Mouse (Mus musculus) spleen, postnatal 10 days (tissue): Measurements from ENCODE around the gene Nxph3.

Source experiments
- DNase-seq, 2 experiments: peaks; one replicate each; pipeline ENCODE4 v3.0.0; 2021 to 2022; ENCODE audit warnings: low spot score in 2 of 2

Gene Nxph3

DNA sequence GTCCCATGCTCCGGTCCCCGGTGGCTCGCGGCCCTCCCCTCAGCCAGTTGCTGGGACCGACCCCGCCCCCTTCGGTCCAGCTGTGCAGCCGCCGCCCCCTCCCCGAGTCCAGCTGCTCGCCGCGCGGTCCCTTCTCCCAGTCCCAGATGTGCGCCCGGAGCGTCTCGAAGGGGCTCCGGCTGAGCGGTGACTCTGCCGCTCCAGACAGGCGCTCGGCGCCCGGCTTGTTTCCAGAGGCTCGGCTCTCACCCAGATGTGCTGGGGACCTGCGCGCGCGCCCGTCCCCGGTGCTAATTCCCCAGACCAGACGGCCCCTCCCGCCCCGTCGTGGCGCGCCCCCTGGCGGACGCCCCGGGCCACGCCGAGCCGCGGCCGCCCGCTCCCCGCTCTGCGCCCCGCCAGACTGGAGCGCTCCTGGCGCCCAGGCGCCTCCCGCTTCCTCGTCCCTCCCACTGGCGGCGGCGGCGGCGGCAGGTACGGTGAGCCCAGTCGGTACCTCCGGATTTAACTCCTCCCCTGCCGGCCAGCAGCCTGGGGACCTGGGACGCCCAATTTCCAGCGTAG, at the start of gene Nxph3:
Gene Nxph3 (minus strand): TSS at position 273 of the 564 bp plus-strand sequence.
- peak; percentile 51 to 62 for DNase-seq

DNA sequence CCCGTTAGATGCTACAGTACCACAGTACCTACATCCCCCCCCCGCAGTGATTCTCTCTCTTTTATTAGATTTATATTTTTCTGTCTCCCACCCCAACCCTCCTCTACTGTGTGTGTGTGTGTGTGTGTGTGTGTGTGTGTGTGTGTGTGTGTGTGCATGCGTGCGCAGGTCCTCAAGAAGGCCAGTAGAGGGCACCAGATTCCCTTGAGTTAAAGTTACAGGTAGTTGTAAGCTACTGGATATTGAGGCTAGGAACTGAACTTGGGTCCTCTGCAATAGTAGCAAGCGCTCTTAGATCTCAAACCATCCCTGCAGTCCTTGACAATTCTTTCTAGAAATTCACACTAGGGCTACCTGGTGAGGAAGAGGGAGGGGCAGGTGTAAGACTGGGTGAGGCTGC, 49.5 kb upstream of the Nxph3 start:
- DNase-seq: no peak

DNA sequence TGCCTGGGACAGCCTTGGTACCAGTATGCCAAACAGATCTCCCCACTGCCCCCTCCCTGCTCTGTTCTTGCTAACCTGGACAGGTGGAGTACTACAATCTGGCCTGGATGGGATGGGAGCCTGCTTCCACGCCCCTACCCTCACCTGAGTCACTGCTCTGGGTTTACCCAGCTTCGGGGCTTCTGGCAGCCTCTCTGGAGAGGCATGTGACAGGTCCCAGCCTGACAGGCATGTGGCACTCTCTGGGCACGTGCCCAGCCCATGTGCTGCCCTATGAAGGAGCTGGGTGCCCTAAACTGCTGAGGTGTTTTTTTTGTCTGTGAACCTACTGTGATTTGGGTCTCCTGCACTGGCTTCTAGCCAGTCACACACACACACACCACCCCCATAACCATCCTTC, 46.4 kb upstream of the Nxph3 start:
- no peak for DNase-seq

- DNase-seq: no peak
Observed at GRCm38 (mm10) chr11:95559761-95560160, 45.4 kb upstream of the Nxph3 start.

DNA sequence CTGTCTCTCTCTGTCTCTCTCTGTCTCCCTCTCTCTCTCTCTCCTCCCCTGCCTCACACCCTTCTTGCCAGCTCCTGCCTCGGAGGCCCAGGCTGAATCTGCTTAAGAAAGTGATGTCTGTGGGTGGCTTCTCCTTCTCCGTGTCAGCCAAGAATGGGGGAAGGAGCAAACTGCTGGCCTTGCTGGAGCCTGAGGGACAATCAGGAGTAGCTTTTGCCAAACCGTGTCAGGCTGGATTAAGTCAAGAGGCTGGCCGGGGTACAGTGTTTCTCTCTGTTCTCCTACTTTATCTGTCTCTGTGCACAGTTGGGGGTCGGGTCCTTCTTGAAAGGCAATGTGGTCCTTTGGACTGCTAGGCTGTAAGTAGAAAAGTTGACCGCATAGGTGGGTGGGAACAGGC, 43.3 kb upstream of the Nxph3 start:
- DNase-seq: no peak

DNA sequence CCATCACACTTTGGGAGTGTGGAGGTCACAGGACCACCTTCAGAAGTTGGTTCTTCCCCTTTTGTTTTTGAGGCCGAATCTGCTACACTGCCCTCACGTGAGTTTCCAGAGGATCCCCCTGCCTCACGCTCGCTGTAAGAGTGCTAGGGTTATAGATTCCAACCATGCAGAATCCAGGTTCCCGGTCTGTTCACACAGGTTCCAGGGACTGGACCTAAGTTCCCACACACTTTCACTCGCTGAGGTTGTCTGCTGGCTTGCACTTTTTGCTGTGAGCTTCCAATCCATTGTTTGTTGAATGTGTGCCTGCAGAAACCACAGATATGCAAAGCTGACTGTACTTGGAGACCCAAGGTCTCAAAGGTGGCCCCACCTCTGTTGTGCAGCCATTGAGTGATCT, 42.7 kb upstream of the Nxph3 start:
- DNase-seq: no peak

DNA sequence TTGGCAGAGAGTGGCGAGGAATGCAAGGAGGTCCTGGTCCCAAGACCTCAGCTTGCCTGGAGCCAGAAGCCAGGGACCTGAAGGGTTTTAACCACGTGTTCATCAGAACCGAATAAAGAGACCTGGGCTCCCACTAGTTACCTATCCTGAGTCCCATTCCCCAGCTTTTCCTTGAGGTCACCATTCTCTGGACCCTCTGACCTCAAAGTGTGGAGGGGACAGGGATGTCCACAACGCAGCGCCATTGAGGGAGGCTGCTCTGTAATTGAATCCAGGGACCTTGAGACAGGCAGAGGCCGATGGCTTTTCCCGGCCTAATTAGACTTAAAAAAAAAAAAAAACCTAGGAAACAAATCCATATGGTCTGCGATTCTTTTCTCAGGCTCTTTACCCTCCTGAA, 40.9 kb upstream of the Nxph3 start:
- DNase-seq: no peak

DNA sequence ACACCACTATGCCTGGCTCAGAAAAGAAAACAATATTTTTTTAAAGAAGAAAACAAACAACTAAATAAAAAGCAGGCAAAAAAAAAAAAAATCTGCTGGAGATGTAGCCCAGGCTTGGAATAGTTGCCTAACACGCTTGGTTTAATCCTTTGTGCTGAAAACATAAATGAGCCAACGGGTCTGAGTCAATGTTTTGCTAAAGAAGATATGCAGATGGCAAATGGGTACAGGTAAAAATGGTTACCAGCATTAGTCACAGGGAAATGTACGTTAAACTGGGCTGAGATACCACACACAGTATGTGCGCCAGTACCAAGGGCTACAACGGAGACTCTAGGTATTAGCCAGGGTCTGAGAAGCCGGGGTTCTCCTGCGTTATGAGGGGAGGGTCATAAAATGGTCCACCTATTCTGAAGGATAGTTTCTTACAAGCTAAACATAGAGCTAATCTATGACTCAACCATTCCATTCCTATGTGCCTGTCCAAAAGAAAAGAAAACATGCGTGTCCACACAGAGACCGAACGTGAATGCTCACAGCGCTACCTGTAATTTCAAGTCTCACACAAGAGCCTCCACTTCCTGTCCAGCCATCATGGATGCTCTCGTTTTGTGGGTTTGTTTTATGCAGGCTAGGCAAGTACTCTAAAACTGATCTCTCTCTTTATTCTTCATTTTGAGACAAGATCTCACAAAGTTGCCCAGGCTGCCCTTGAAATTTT, 36.1 kb upstream of the Nxph3 start:
- DNase-seq: no peak

DNA sequence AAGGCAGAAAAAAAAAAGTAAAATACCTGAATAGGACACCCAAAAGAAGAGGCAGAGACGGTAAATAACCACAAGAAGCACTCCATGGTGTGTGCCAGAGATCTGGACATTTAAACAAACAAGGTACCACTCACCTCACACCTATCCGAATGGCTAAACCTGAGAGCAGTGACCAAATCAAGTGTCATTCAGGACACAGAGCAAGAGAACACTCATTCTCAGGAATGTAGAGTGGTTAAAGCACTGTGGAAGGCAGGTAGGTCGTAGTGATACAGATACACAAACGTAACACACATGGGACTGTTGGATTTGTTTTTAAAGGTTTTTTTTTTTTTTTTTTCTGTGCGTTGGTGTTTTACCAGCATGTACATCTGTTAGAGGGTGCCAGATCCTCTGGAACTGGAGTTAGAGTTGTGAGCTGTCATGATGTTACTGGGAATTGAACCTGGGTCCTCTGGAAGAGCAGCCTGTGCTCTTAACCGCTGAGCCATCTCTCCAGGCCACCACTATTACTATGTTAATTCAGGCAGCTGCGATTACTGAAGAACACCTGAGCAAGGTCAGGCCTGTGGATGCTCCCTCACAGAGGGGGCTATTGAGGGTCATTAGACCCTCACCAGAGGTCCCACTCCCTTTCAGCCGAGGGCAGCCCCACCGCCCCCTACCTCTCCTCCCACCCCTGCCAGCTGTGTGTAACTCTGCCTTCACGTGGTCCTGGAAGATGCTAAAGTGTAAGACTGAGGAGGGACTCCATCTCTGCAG, 31.8 kb upstream of the Nxph3 start:
- DNase-seq: no peak

DNA sequence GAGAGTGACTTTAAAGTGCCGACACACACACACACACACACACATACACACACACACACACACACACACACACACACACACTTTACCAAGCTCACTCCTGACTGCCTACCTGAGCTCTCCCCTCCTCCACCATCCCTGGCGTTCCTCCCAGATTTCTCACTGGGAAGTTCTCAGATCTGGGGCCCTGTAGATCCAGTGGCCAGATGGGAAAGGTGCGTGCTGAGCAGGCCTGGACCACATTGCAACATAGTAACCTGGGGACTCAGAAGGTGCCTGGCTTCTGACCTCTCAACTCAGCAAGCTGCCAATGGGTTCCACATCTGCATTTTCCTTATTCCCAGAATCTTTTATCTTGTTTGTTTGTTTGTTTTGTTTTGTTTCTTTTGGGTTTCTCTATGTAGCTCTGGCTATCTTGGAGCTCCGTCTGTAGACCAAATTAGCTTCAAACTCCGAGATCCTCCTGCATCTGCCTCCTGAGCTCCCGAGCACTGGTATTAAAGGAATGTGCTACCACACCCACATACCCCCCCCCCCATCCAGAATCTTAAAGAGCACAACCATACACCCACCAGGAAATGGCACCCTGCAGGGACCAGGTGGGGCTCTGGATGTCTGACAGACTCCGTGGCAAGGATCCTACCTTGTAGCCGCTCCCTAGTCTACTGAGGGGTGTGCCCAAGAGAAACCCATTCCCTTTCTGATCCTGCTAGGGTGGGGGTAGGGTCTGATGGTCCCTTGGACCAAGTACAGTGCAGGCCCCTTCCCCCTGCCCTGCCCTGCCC, 30.4 kb upstream of the Nxph3 start:
- no peak for DNase-seq

GRCm38 (mm10) chr11:95540637-95541385, 26.4 kb upstream of the Nxph3 start:
- DNase-seq: no peak

- no peak for DNase-seq
Observed at GRCm38 (mm10) chr11:95538378-95539104, 24.2 kb upstream of the Nxph3 start.

GRCm38 (mm10) chr11:95533484-95534160, 19.3 kb upstream of the Nxph3 start:
- peak; percentile 65 to 85 for DNase-seq

DNA sequence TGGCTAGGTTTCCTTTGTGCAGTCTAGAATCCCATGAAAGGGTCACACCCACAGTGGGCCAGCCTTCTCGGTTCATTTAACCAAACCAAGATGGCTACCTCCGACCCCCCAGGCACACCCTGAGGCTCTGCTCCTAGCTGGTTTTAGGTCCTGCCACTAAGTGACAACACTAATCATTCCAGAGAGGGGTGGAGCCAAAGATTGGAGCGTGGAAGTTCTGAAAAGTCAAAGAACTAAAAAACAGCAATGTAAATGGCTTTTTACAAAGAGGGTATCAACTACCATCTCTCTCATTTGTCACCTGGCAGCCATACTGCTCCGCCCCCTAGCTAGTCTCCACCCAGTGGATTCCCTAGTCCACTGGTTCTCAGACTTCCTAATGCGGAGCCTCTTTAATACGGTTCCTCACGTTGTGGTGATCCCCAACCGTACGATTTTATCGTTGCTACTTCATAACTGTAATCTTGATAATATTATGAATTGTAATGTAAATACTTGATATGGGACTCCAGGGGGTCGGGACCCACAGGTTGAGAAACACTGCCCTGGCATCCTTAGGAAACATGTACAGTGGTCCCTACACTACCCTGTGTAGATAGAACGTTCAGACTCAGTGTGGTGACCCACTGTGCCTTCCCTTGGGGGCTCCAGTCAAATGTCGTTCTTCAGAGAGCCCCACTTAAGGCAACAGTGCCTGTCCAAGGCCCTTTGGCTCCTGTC, 18.1 kb upstream of the Nxph3 start:
- DNase-seq: no peak

GRCm38 (mm10) chr11:95528231-95528630, 13.9 kb upstream of the Nxph3 start:
- DNase-seq: no peak

- no peak for DNase-seq
Observed at GRCm38 (mm10) chr11:95527307-95527706, 12.9 kb upstream of the Nxph3 start.

- DNase-seq: peak; percentile 59 to 73
Observed at GRCm38 (mm10) chr11:95521563-95521962, 7.2 kb upstream of the Nxph3 start.

- DNase-seq: peak; percentile 77 to 91
Observed at GRCm38 (mm10) chr11:95520456-95521072, 6.2 kb upstream of the Nxph3 start.

DNA sequence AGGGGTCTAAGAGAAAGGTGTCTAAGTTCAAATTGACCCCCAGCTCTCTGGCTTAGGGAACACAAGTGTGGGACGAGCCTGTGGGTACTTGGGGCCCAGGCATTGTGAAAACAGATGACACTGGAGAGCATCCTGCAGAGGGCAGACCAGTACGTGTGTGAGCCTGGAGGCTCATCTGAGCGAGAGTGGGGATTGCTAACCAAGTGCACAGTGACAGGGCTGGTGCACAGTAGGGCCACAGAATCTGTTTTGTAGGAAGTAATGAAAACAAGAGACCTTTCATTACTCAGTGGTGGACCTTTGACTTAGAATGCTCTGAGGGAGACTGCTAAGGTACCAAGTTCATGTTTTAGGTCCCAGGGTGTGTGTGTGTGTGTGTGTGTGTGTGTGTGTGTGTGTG, 5.6 kb upstream of the Nxph3 start:
- no peak for DNase-seq
